Mouse (Mus musculus): ENCODE results near the gene Vat1l. TPM values are rescaled to one million over a fixed set of nuclear protein-coding genes. Genes with fewer than 3 reads are reported as not detected.

Gene Vat1l
- total RNA-seq, 4 experiments from 2014 or later: 0.40 to 0.92 (median 0.51) TPM; not detected in 1

DNA sequence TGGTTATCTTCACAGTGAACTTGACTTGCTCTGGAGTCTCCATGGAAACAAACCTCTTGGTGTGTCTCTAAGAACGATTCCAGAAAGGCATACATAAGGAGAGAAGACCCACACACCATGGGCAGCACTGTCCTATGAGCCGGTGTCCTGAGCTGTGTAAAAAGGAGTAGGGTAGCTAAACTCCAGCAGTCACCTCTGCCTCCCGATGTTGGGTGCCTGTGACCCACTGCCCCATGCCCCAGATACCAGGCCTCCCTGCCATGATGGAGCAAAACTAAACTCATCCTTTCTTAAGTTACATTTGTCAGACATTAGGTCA lies 90.3 kb downstream of the Vat1l start:
- no peak for DNase-seq (ENCODE audit: low spot score in 2 of 2)

DNA sequence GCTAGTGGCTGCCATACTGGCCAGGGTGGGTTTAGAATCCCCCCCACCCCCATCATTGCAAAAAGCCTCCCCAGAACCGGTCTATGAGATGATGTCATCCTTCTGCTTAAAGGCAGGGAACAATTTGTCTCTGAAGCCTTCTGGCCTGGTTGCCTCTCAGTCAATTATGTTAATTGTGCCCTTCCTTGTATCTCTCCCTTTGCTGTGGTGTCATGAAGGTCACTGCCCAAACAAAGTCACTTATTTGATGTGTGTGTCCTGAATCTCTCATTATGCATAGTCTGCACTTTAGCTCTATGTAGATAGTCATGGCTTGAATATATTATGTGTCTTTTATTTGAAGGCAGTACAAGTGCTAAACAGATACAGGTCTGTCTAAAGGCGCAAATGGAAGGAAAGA lies 92.8 kb downstream of the Vat1l start:
- no peak for DNase-seq (ENCODE audit: low spot score in 2 of 2)

DNA sequence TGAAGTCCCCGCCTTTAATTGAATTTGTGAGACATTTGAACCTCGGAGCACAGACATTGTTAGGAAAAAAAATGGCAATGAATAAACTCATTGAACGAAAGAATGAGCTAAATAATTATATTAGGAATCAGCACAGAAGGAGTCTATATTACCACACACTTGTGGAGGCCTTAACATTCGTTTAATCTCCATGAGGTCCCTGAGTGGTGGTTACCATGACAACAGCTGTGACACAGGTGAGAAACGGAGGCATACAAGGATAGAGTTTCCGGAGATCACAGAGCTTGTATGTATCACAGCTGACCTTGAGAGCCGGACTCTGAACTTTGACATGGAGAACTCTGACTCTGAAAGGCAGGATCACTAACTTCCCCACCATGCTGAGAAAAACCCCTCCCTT lies 94.7 kb downstream of the Vat1l start:
- no peak for DNase-seq (ENCODE audit: low spot score in 2 of 2)

DNA sequence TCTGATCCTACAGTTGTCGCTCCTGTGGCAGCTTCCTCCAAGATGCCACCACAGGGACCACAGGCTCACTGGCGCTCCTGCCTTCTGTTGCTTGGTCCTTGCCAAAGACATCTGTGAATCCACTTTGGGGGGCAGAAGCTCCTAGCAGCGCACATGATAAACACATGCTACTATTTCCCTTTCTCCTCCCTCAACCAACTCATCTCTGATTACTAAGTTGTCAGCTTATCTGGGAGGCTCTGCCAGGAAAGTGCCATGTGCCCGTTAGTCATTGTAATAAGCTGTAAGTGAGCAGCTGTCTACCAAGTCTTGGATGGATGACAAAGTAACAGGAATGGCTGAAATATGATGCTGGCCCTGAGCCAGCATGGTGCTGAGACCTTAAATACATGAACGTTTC lies 100.9 kb downstream of the Vat1l start:
- DNase-seq (ENCODE audit: low spot score in 2 of 2): no peak

DNA sequence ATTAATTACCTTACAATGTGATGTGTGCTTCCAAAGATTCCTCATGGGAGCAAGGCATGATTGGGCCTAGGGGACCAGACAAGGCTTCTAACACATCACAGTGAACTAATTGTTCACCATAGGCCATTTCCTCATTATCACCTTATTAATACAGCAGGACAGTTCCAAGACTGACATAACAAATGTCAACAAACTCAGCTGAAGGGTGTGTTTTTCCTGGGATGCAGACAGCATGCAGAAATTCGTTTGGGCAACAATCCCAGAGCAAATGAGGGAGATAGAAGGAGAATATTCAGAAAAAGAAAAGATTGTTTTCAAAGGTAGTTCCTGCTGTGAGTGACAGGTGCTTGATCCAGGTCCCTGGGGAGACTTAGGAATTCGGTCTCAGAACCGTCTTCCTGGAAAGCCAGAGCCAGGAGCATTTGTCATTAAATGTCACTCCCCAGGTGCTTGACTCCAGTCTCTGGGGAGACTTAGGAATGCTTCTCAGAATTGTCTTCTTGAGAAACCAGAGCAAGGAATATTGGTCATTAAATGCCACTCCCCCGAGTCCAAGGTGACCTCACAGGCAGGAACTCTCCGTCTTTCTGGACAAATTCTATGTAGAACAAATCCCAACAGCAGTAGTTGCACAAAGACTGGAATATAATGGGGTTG lies 109.4 kb downstream of the Vat1l start:
- no peak for DNase-seq (ENCODE audit: low spot score in 2 of 2)

DNA sequence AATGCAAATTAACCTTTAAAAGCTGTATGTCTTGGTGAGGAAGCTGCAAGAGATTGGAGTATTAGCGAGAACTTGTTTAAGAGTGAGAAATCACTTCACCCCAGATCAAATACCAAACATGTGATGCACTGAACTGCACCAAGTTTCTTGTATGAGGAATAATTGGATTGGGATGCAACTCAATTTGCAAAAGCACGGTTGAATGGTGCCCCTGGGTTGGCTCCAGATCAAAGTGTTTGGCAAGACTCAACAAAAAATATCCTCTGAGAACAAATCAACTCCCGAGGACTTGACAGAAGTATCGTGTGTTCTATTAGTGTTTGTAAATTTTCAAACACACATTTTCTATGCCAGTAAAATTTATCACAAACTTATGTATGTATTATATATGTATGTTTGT lies 112.7 kb downstream of the Vat1l start:
- DNase-seq (ENCODE audit: low spot score in 2 of 2): no peak

DNA sequence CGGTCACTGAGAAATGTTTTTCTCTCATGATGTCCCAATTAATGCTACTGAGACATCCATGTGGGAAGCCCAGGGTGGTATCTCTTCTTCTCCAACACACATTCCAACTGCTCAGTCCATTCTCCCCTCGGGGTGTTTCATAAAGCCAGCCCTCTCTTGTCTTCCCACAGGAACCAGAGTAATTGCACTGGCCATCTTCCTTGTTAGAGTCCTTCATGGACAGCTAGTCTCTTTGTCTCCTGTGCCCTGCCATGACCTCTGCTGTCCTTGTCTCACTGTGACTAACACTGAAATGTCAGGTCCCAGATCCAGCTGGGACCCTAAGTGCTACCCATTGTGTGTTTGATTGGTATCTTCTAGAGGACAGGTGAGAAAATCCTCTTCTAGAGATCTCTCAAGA lies 116.7 kb downstream of the Vat1l start:
- DNase-seq (ENCODE audit: low spot score in 2 of 2): no peak

DNA sequence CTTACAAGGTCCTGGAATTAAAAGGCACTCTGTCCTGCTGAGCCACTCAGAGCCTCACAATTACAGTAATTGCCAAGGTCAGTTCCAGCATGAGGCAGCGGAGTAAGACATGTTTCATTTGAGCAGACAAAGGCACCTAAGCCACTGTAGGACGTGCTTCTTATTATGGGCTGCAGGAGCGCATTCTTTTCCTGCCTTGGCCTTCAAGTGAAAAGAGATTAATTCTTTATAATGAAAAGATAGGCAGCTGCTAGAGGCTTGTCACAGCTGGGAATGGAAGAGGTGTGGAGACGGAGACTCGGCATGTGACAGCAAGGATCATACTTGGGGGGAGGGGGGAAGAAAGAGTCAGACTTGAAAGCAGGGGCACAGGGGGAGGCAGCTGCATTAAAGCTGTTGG lies 126.5 kb downstream of the Vat1l start:
- DNase-seq (ENCODE audit: low spot score in 2 of 2): no peak

DNA sequence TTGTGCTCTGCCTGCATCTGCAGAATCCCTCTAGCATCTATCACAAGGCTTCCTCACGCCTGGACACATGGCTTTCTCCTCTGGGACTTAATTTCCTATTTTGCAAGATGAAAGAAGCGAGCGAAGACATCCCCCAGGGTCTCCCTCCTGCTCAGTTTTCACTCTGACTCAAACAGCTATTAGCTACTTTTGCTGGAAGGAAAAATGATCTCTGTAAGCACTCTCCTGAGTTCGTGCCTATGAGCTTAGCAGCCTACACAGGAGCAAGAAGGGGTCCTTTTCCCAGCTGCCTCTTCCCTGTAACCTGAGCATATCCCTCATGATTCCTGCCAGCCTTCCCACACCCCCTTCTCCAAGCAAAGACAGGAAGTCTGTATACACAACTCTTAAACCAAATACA lies 127.5 kb downstream of the Vat1l start:
- no peak for DNase-seq (ENCODE audit: low spot score in 2 of 2)

DNA sequence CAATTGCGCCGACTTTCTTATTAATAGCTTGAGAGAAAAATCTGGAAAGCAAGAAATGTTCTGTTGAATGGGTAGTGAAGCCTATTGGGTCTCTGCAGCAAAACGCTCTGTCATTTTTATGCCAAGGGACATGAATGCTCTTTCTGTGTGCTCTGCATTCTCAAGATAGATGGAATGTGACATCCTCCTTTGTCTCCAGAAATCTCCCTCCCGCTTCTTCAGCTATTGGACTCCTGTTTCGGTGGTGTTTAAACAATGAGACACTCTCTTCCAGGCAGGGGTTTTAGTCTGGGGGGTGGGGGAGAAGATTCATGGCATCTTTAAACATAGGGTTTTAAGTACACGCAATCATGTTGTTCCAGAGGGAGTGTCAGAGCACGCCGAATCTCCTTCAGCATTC lies 130.3 kb downstream of the Vat1l start:
- no peak for DNase-seq (ENCODE audit: low spot score in 2 of 2)

DNA sequence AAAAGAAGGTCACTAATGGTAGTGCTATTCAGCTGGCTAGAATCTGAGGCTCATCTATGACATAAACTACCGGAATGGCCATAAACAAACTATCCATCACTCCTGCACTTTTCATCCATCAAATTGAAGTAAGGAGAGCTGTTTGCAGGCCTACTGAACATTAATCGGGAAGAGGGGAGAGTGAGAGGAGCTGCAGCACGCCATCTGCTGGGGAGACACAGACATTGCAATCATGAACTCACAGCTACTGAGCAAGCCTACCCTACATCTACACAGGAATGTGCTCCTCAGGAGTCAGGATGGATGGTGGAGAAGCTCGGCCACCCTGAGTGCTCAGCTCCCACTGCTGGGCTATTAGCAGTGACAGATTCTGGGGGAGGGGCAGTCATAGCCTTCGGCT lies 136.9 kb downstream of the Vat1l start:
- DNase-seq (ENCODE audit: low spot score in 2 of 2): no peak

DNA sequence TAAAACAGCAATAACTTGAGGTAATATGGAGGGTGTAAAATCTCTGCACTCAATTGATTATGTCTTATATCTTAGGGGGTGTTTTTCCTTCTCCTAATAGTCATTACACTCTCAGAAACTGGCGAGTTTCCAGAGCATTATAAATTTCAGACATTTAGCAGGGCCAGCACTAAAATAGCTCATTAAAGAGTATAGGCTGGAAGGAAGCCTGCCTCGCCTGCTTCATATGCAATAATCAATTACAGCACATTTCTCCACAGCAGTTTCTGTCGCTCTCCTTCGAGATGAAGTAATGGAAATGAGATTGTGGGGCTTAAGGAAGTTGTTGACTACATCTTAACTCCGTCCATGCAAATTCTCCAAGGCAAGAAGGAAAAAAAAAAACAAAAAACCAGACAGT lies 139.4 kb downstream of the Vat1l start:
- no peak for DNase-seq (ENCODE audit: low spot score in 2 of 2)

DNA sequence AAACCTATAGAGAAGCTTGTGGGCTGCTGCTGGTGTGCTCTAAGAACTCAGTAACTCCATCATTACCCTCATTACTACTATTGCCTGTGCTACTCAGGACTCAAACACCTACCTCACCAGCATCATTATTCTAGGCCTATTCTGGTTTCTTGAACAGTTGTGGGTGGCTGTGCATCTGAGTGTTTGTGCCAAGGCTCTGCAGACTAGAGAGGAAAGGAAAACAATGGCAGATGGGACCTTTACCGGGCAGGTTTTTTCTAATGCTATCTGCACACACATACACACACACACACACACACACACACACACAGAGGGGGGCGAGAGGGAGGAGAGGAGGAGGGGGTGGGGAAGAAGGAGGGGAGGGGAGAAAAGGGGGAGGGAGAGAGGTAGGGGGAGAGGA lies 140.6 kb downstream of the Vat1l start:
- no peak for DNase-seq (ENCODE audit: low spot score in 2 of 2)

DNA sequence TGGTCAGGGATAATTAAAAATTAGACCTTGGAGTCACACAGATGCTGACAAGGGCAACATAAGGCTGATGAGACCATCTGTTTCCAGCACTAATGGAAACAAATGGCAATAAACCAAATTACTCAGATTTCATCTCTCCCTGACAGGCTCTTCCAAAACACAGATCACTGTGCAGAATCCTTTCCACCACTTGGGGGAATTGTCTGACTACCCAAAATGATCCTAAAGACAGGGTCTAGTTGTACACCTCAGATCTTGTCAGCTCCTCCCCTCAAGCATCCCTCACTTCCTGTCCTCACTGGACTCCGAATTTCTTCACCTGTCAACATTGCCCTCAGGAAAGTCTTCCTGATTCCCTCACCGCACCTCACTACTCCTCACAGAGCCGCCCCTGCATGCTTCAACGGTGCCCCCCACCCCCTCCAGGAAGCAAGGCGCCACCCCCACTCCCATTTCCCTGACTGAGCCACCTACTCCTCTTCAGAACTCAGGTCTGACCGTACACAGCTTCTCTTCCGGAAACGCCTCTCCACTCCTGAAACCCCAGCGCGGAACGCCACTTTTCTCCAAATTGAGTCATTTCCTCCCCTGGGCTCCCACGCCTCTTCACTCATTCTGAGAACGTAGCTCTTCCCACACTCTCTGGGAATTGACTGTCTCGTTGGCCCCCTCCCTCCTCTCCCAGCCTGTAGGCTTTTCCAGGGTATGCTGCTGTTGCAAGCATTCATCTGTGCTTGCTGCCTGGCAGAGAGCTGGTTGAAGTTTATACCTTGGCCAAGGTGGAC lies 146.4 kb downstream of the Vat1l start:
- no peak for DNase-seq (ENCODE audit: low spot score in 2 of 2)

DNA sequence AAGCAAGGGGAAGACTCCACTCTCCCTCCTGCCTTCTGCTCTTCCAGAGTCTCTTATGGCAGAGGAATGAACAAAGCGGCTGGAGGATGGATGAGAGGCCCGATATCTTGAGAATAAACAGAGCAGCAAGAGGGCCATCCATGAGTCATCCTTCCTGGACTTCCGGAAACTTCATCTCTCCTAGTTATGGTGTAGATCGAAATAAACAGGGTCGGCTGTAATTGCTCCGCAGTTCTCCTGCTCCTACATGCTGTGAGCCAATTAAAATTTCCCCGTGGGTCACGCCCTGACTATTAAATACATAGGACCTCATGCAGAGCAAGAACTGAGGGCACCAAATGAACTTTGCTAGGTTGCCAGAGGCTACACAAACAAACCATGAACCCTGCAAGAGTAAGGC lies 155.1 kb downstream of the Vat1l start:
- DNase-seq (ENCODE audit: low spot score in 2 of 2): no peak

DNA sequence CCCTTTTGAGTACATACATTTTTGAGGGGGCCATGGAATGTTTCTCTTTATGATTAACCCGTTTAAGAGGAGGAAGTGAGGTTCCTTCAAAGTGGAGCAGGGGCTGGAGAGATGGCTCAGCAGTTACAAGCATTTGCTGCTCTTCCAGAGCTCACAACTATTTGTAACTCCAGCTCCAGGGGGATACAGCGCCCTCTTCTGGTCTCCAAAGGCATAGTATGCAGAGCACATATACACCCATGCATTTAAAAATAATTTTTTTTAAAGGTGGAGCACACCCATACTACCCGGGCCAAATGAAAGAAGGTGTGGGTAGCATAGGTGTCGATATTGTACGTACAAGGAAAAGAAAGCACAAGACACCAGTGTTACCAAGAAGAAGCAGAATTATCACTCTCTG lies 157.8 kb downstream of the Vat1l start:
- DNase-seq (ENCODE audit: low spot score in 2 of 2): no peak

DNA sequence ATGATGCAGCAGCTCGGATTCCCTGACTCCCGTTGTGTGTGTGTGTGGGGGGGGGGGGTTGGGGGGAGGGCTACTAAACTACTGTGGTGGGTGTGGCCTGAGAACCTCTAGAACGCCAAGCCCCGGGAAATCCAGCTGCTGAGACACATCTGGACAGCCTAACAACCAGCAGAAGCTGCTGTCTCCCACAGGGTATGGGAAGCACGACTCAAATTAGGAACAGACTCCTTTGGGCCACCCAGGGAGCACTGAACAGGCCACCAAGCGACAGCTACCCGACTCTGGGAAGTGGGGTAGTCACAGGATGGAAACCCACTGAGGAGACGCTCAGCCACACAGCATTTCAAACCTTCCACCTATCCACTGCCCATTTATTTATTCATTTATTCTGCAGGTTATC lies 158.2 kb downstream of the Vat1l start:
- DNase-seq (ENCODE audit: low spot score in 2 of 2): no peak

DNA sequence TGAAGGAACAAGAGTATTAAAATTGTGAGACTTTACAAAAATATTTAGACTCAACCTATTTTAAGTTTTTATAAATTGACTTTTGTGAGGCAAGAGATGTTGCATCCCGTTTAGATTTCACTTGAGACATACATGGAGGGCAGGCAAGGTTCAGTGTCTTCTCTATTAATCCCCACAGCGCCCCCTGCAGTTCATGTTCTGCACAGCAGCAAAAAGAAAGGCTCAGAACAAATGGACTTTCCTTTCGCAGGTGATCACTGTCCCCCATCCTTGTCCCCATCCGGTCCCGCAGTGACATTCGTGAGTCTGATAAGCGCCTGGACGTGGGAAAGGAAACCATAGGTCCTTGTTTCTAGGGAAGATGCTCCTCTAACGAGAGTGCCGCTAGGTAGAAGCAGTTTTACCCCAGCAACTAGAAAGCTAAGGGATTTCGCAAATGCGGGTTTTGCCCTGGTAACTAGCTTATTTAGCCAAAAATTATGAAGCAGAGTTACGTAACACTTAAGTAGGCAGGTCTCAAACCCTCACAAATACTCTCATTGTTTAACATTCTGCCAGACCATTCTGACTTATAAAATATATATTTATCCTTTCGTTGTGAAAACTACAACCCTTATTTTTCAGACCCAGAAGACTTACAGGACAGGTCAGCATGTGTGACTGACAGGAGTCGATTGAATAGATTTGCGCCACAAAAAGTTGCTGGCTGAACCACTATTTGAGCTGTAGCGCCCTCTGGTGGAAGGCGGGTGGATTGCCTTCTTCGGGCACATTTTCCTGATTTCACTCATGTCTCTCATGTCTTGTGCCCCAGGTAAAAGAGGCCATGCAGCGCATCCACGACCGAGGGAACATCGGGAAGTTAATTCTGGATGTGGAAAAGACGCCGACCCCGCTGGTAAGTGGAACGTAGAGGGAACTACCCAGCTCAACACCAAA lies 163.9 kb downstream of the Vat1l start:
- DNase-seq (ENCODE audit: low spot score in 2 of 2): peak; percentile 32 to 35

DNA sequence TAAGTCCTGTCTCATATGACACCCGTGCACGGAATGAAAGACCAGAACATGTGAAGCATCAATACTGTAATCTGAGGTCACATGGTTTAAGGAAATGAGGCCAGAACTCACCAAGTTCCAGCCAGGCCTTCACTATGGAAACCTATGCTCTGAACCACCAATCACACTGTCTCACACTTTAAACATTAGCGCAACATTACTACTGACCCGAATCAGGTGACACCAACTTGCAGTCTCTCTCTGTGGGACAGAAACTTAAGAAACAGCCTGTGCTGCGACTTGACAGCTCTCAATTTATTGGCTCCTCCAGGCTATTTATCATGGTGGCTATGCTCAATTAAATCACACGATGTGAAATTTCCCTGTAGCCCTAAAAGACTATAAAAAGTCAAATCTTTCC lies 169.0 kb downstream of the Vat1l start:
- DNase-seq (ENCODE audit: low spot score in 2 of 2): no peak

DNA sequence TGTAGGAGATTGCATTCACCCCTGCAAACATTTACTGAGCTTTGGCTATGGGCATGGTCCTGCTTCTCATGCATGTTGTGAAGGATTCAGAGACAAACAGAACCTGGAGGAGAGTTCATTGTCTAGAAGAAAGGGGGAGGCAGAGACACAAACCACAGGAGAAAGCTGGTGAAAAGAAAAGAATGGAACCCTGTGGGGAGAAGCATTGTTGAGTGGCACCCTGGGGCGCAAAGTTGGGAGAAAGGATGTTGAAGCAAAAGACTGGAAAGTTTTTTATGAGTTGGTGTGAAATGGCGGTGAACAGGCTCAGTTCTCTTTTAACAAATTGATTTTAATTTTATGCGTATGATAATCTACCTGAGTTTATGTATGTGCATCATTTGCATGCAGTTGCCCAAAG lies 178.8 kb downstream of the Vat1l start:
- DNase-seq (ENCODE audit: low spot score in 2 of 2): no peak

DNA sequence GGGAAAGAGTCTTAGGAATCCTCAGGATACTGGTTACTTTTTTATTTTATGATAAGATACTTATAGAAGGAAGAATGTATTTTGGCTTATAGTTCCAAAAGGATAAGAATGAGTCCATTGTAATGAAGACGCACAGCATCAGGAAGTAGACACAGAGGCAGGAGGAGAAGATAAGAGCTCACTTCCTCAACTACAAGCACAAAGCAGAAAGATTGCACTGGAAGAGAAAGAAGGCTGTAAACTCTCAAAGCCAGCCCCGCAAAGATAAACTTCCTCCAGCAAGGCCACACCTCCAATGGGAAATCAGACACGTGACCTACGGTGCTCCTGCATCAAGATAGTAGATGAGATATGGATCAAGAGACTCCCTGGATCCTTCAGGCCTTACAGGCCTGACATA lies 182.1 kb downstream of the Vat1l start:
- DNase-seq (ENCODE audit: low spot score in 2 of 2): no peak

DNA sequence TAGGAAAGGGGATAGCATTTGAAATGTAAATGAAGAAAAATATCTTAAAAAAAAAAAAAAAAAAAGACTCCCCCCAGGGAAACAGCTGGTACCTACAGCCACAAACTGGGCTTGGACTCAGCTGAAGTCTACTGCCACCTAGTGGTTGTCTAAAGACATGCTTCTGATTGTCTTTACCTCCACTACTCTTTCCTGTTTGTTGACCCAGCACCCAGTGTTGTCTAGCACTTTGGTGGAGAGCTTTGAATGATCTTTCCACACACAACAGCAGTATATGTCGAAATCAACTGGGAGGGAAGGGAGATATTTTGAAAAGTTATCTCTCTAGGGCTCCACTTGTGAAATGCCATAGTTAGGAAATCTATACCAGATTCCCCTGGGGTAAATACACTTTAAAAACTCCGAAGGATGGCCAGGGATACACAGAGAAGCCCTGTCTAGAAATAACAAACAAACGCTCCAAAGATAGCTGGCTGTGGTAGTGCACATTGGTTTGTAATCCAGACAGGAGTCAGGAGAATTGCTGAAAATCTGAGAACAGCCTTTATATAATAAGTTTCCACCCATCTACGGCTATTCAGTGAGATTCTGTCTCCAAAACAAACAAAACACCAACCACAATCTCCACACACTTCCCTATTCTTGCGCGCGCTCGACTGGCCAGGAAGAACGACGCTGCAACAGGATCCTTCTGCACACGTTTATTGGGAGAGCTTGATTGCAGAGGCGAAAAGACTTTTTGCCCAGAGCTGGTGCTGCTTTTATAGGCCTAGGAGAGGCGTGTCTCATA lies 185.2 kb downstream of the Vat1l start:
- no peak for DNase-seq (ENCODE audit: low spot score in 2 of 2)

Measured in gastrocnemius, adult 8-10 months (tissue).